Mouse (Mus musculus) cerebellum, adult 2 months (tissue): ENCODE results near the gene Iqsec1.

ENCODE experiments used
- CTCF ChIP-seq: fragments of 200-500 bp; IDR thresholded peaks from 2 replicates; pipeline ENCODE4 v1.5.1; 2011; ENCODE audit warnings: low read depth, mild to moderate bottlenecking, control low read depth, low read length, moderate library complexity, borderline replicate concordance; ENCODE audit not compliant: insufficient read depth
- POLR2A ChIP-seq: fragments of 200-500 bp; IDR thresholded peaks from 2 replicates; pipeline ENCODE4 v1.6.1; 2011; ENCODE audit warnings: low read length, control low read depth, borderline replicate concordance; ENCODE audit not compliant: insufficient read depth

- TF ChIP-seq CTCF (no peak), POLR2A (no peak)
These were observed 166.4 kb downstream of the Iqsec1 start for GRCm38 (mm10) chr6:90821916-90822602.
